Mouse (Mus musculus): ENCODE results near the gene Sat2. TPM values are rescaled to one million over a fixed set of nuclear protein-coding genes. Genes with fewer than 3 reads are reported as not detected.

Sat2 gene
- 8.5 TPM for polyA plus RNA-seq (2014; fragmentation: Illumina TruSeq; extraction: RNeasy Lipid Tissue Mini Kit (QIAGEN cat#74804); ENCODE audit: low read depth, low replicate concordance)

DNA sequence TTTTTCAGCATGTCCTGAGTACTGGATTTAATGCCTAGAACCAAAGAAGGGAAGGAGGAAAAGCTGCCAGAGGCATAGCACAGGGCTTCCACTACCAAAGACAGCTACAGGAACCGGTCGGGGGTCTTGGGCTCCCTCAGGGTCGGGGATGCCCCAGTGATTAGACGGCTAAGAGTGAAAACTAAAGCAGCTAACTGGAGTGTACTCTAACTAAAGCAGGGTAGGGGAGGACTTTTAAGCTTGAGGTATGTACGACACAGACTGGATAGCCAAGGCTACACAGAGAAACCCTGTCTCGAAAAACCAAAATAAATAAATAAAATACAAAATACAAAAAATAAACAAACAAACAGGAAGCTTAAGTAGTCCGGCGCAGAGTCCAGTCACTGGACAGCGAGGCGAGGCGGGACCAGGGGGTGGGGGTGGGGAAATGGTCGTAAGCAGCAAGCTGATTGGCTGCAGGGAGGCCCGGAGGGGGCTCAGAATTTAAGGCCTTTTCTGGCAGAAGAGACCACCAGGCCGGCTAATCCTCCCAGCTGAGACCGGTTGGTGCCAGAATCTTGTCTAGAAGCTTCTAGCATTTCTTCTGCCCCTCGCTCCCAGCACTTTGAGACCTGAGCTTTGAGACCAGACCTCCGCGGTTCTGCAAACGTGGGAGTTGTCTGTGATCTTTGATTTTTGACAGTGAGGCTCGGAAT is at the start of gene Sat2:
Gene Sat2 (plus strand): TSS at position 454 of the 698 bp plus-strand sequence.

DNA sequence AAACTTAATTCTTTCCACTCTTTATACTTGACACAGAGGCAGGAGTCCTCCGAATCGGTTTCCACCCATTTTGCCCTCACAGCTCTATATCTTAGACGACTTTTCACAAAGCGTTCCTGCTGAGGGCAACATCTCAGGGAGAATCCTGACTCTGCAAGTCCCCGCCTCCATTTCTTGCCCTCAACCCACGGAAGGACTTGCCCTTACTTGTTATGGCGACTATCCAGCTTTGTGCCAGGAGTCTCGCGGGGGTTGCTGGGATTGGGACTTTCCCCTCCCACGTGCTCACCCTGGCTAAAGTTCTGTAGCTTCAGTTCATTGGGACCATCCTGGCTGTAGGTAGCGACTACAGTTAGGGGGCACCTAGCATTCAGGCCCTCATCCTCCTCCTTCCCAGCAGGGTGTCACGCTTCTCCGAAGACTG is 41.7 kb upstream of the Sat2 start, which contains the start of the genes Wrap53 and Trp53:
Gene Wrap53 (minus strand): TSS at position 165 of the 424 bp plus-strand sequence.
Gene Trp53 (plus strand): TSS at position 269 of the 424 bp plus-strand sequence.

DNA sequence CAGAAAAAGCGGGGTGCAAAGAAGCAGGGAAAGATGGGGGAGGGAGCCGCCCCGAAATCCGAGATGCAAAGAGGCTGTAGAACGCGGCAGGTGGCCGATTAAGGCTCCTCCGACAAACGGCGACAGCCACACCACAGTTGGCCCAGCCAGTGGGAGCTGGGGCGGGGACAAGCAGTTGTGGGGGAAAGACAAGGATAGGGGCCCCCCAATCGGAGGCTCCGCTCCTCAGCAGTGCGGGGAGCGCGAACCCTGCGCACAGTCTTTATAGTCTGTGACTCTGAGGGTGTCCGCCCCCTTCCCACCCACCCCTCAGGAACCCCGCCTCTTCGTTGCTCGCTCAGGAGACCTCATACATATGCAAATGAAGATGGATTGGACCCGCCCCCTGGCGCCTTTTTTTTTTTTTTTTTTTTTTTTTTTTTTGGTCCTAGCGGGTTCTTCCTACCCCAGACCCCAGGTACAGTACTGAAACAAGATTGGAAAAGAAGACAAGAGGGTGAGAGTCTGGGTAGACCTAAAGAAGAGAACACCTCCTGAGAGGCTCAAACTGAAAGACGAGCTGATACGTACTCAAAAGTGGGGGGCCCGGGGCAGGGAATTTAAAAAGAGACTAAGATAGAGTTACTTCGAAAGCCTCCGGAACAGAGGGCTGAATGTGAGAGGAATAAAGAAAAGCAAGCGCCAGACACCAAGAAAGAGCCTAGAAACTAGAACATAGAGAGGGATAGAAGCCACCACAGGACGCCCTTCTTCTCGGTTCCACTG is 15.9 kb upstream of the Sat2 start, which contains the start of gene Atp1b2:
Gene Atp1b2 (minus strand): TSS at position 217 of the 765 bp plus-strand sequence.

DNA sequence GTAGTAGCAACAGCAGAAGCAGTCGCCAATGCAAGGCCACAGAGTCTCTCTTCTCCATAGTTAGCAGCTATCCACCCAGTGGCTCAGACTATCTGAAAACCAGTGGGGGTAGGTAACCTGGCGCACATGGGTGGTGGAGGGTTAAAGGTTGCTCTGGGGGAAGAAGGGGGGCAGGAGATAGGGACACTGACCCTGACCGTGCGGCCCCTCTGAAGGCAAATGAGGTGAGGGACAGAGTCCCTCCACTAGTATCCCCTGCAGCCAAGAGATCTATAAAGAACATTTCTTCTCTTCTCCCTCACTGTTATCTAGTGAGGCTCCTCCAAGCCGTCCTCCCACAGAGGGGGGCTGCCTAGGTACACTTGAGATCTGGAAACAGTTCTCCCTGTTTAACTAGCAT is 4.0 kb upstream of the Sat2 start, which contains the start of gene Shbg:
Gene Shbg (minus strand): TSS at position 101 of the 400 bp plus-strand sequence.

DNA sequence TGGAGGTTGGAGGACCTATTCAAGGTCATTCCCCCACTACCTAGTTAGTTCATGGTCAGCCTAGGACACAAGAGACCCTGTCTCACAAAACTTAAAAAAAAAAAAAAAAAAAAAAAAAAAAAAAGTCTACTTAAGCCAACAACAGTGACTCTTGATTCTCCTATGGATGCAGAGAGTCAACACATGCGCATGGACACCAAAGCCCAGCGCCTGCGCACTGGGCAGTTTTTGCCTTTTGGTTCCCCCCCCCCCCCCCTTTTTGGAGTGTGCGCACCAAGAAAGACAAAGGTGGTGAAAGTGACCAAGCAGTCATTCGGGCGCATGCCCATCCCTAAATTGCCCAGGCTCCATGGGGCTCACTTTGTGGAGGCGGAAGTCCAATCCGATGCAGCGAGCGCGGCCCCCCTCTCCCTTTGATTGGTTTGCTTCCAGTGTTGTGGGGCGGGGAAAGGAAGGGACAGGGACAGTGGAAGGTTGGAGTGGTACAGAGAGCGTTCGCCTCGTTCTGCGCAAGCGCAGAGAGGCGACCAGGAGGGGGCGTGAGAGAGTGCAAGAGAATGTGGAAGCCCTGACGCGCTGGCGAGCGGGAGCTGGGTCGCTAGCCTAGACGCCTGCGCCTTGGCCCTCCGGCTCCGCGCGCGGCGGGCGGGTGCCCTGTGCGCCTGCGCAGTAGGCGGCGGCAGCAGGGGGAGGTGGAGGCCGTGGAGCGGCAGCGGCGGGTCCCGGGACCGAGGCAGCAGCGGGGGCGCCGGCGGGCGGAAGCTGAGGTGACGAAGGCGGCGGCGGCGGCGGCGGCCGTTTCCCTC is 10.7 kb downstream of the Sat2 start, which contains the start of gene Fxr2:
Gene Fxr2 (plus strand): TSS at position 707 of the 806 bp plus-strand sequence.

DNA sequence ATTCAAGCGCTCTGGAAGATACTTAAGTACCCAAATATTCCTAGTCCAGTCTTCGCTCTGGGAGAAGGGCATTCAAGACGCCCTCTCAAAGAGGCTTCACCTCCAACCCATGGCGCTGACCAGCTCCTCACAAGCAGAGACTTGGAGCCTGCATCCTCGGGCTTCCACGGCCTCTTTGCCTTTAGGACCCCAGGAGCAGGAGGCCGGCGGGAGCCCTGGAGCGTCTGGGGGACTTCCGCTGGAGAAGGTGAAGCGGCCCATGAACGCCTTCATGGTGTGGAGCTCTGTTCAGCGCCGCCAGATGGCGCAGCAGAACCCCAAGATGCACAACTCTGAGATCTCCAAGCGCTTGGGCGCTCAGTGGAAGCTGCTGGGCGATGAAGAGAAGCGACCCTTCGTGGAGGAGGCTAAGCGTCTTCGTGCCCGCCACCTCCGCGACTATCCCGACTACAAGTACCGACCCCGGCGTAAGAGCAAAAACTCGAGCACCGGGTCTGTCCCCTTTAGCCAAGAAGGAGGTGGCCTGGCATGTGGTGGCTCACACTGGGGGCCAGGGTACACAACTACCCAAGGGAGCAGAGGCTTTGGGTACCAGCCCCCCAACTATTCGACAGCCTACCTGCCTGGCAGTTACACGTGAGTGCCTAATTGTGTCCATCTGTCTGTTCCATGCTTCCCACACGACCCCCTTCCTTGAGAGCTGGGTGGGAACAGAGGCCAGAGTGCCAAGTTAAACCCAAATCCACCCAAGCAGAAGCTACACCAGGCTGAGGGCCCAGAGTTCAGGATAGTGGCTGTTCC is 33.6 kb downstream of the Sat2 start, which contains the start of gene Sox15:
Gene Sox15 (plus strand): TSS at position 51 of the 801 bp plus-strand sequence.

DNA sequence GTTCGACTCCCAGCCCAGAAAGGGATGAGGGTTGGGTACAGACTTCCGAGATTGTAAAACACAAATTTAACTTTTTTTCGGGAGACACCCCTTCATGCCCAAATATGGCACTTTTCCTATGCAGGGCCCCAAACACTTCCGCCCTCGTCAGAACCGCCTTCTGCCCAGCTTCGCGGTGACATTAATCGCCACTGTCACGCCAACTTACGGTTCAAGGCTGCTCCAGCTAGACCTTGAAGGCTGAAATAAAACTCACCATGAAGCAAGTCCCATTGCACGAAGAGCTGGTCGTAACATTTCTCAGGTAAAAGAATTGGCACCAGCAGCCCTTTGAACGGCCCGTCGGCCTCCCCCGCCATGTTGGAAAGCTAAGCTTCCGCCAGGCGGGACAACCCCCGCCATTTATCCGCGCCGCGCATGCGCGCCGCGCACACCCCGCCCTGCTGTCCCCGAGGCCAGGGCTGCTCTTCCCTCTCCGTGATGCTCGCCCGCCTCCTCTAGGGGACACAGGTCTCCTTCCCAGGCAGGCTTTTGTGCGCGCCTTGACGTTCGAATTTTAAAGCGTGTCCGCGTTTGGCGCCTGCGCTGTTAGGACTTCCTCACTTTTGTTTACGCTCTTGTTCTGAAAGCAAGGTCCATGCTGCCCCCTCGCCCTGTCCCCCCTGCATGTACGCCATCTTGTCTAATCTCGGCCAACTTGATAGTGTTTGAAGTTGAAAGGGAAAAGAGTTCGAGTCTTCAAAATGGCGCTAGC is 40.6 kb downstream of the Sat2 start, which contains the start of gene Mpdu1:
Gene Mpdu1 (minus strand): TSS at position 430 of the 754 bp plus-strand sequence.

DNA sequence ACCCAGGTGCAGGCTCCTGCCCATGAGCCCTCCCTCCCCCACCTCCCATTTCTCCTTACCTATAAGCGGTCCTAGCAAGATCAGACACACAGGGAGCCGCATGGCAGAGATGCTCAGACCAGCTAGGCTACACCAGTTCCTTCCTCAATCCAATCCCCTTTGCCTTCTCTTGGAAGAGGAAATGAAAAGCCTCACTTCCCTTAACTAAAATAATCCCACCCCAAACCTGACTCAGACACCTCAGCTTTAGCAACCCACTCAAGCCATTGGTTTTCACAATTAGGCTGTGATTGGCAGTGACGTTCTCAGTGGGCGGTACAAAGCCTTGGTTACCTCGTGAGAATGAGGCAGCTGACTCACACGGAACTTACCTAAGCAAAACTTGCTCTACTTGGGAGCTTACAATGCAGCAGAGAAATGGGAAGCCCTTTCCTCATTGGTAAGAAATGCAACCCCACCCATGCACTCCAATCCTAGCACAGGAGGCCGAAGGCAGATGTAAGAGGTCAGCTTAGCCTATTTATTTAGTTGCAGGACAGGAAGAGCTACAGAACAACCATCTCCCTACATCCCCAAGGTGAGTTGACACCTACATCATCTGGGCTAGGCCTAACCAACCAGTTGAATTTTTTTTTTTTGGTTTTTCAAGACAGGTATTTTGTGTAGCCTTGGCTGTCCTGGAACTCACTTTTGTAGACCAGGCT is 44.3 kb downstream of the Sat2 start, which contains the start of gene Cd68:
Gene Cd68 (minus strand): TSS at position 193 of the 704 bp plus-strand sequence.

DNA sequence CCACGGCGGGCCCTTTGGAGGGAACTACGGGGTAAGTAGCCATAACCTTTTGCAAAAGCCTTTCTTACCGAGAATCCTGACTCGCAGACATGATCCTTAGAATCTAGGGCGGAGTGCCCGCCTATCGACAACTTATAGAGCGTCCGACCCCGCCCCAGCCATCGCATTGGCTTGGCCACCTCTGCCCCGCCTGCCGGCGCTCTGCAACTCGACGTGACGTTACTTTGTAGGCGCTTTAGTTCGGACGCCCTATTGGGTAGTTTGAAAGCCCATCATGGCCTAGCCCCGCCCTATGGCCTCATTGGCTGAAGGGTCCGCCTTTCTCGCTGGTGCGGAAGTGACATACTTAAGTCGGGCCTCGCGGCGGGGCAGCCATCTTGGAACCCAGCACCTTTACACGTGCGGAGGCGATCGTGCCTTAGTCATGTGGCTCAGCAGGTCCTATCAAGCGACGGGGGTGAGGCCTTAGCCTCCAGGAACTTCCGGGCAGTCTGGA is 50.4 kb downstream of the Sat2 start, which contains the start of gene Eif4a1:
Gene Eif4a1 (minus strand): TSS at position 213 of the 496 bp plus-strand sequence.

Other genes starting within 250 kb of the Sat2 start
- gene Naa38, start 226.5 kb upstream of the Sat2 start, polyA plus RNA-seq (2014; fragmentation: Illumina TruSeq; extraction: RNeasy Lipid Tissue Mini Kit (QIAGEN cat#74804); ENCODE audit: low read depth, low replicate concordance), result 5.9 TPM
- 31.9 TPM for gene Cyb5d1, start 226.4 kb upstream of the Sat2 start, polyA plus RNA-seq (2014; fragmentation: Illumina TruSeq; extraction: RNeasy Lipid Tissue Mini Kit (QIAGEN cat#74804); ENCODE audit: low read depth, low replicate concordance)
- gene Tmem88, start 223.8 kb upstream of the Sat2 start, polyA plus RNA-seq (2014; fragmentation: Illumina TruSeq; extraction: RNeasy Lipid Tissue Mini Kit (QIAGEN cat#74804); ENCODE audit: low read depth, low replicate concordance), result not detected
- gene Kdm6b, start 208.3 kb upstream of the Sat2 start, polyA plus RNA-seq (2014; fragmentation: Illumina TruSeq; extraction: RNeasy Lipid Tissue Mini Kit (QIAGEN cat#74804); ENCODE audit: low read depth, low replicate concordance), result 1.9 TPM
- not detected for gene Dnah2, start 72.9 kb upstream of the Sat2 start, polyA plus RNA-seq (2014; fragmentation: Illumina TruSeq; extraction: RNeasy Lipid Tissue Mini Kit (QIAGEN cat#74804); ENCODE audit: low read depth, low replicate concordance)
- gene Efnb3, start 61.8 kb upstream of the Sat2 start, polyA plus RNA-seq (2014; fragmentation: Illumina TruSeq; extraction: RNeasy Lipid Tissue Mini Kit (QIAGEN cat#74804); ENCODE audit: low read depth, low replicate concordance), result not detected
- 1.1 TPM for gene Wrap53, start 41.8 kb upstream of the Sat2 start, polyA plus RNA-seq (2014; fragmentation: Illumina TruSeq; extraction: RNeasy Lipid Tissue Mini Kit (QIAGEN cat#74804); ENCODE audit: low read depth, low replicate concordance)
- gene Trp53, start 41.7 kb upstream of the Sat2 start, polyA plus RNA-seq (2014; fragmentation: Illumina TruSeq; extraction: RNeasy Lipid Tissue Mini Kit (QIAGEN cat#74804); ENCODE audit: low read depth, low replicate concordance), result 3.8 TPM
- gene Atp1b2, start 16.1 kb upstream of the Sat2 start, polyA plus RNA-seq (2014; fragmentation: Illumina TruSeq; extraction: RNeasy Lipid Tissue Mini Kit (QIAGEN cat#74804); ENCODE audit: low read depth, low replicate concordance), result 0.13 TPM
- not detected for gene Shbg, start 4.1 kb upstream of the Sat2 start, polyA plus RNA-seq (2014; fragmentation: Illumina TruSeq; extraction: RNeasy Lipid Tissue Mini Kit (QIAGEN cat#74804); ENCODE audit: low read depth, low replicate concordance)
- 7.8 TPM for gene Fxr2, start 11.0 kb downstream of the Sat2 start, polyA plus RNA-seq (2014; fragmentation: Illumina TruSeq; extraction: RNeasy Lipid Tissue Mini Kit (QIAGEN cat#74804); ENCODE audit: low read depth, low replicate concordance)
- gene Sox15, start 33.3 kb downstream of the Sat2 start, polyA plus RNA-seq (2014; fragmentation: Illumina TruSeq; extraction: RNeasy Lipid Tissue Mini Kit (QIAGEN cat#74804); ENCODE audit: low read depth, low replicate concordance), result not detected
- 22.1 TPM for gene Mpdu1, start 40.6 kb downstream of the Sat2 start, polyA plus RNA-seq (2014; fragmentation: Illumina TruSeq; extraction: RNeasy Lipid Tissue Mini Kit (QIAGEN cat#74804); ENCODE audit: low read depth, low replicate concordance)
- 3.8 TPM for gene Cd68, start 44.1 kb downstream of the Sat2 start, polyA plus RNA-seq (2014; fragmentation: Illumina TruSeq; extraction: RNeasy Lipid Tissue Mini Kit (QIAGEN cat#74804); ENCODE audit: low read depth, low replicate concordance)
- 340 TPM for gene Eif4a1, start 50.4 kb downstream of the Sat2 start, polyA plus RNA-seq (2014; fragmentation: Illumina TruSeq; extraction: RNeasy Lipid Tissue Mini Kit (QIAGEN cat#74804); ENCODE audit: low read depth, low replicate concordance)
- gene Senp3, start 60.1 kb downstream of the Sat2 start, polyA plus RNA-seq (2014; fragmentation: Illumina TruSeq; extraction: RNeasy Lipid Tissue Mini Kit (QIAGEN cat#74804); ENCODE audit: low read depth, low replicate concordance), result 33.7 TPM
- 2.8 TPM for gene Tnfsf13, start 63.8 kb downstream of the Sat2 start, polyA plus RNA-seq (2014; fragmentation: Illumina TruSeq; extraction: RNeasy Lipid Tissue Mini Kit (QIAGEN cat#74804); ENCODE audit: low read depth, low replicate concordance)
- 1.5 TPM for gene Tnfsf12, start 73.8 kb downstream of the Sat2 start, polyA plus RNA-seq (2014; fragmentation: Illumina TruSeq; extraction: RNeasy Lipid Tissue Mini Kit (QIAGEN cat#74804); ENCODE audit: low read depth, low replicate concordance)
- not detected for gene Tnfsfm13, start 74.1 kb downstream of the Sat2 start, polyA plus RNA-seq (2014; fragmentation: Illumina TruSeq; extraction: RNeasy Lipid Tissue Mini Kit (QIAGEN cat#74804); ENCODE audit: low read depth, low replicate concordance)
- 7.7 TPM for gene Polr2a, start 136.6 kb downstream of the Sat2 start, polyA plus RNA-seq (2014; fragmentation: Illumina TruSeq; extraction: RNeasy Lipid Tissue Mini Kit (QIAGEN cat#74804); ENCODE audit: low read depth, low replicate concordance)
- not detected for gene Slc35g3, start 139.9 kb downstream of the Sat2 start, polyA plus RNA-seq (2014; fragmentation: Illumina TruSeq; extraction: RNeasy Lipid Tissue Mini Kit (QIAGEN cat#74804); ENCODE audit: low read depth, low replicate concordance)
- 4.1 TPM for gene Zbtb4, start 143.9 kb downstream of the Sat2 start, polyA plus RNA-seq (2014; fragmentation: Illumina TruSeq; extraction: RNeasy Lipid Tissue Mini Kit (QIAGEN cat#74804); ENCODE audit: low read depth, low replicate concordance)
- 0.58 TPM for gene Chrnb1, start 173.9 kb downstream of the Sat2 start, polyA plus RNA-seq (2014; fragmentation: Illumina TruSeq; extraction: RNeasy Lipid Tissue Mini Kit (QIAGEN cat#74804); ENCODE audit: low read depth, low replicate concordance)
- 0.29 TPM for gene Fgf11, start 179.8 kb downstream of the Sat2 start, polyA plus RNA-seq (2014; fragmentation: Illumina TruSeq; extraction: RNeasy Lipid Tissue Mini Kit (QIAGEN cat#74804); ENCODE audit: low read depth, low replicate concordance)
- gene Tmem102, start 183.6 kb downstream of the Sat2 start, polyA plus RNA-seq (2014; fragmentation: Illumina TruSeq; extraction: RNeasy Lipid Tissue Mini Kit (QIAGEN cat#74804); ENCODE audit: low read depth, low replicate concordance), result 3.6 TPM
- not detected for gene Gm39566, start 193.3 kb downstream of the Sat2 start, polyA plus RNA-seq (2014; fragmentation: Illumina TruSeq; extraction: RNeasy Lipid Tissue Mini Kit (QIAGEN cat#74804); ENCODE audit: low read depth, low replicate concordance)
- gene Spem2, start 196.4 kb downstream of the Sat2 start, polyA plus RNA-seq (2014; fragmentation: Illumina TruSeq; extraction: RNeasy Lipid Tissue Mini Kit (QIAGEN cat#74804); ENCODE audit: low read depth, low replicate concordance), result not detected
- not detected for gene Spem1, start 200.2 kb downstream of the Sat2 start, polyA plus RNA-seq (2014; fragmentation: Illumina TruSeq; extraction: RNeasy Lipid Tissue Mini Kit (QIAGEN cat#74804); ENCODE audit: low read depth, low replicate concordance)
- gene Nlgn2, start 215.8 kb downstream of the Sat2 start, polyA plus RNA-seq (2014; fragmentation: Illumina TruSeq; extraction: RNeasy Lipid Tissue Mini Kit (QIAGEN cat#74804); ENCODE audit: low read depth, low replicate concordance), result 0.11 TPM
- gene Tmem256, start 216.5 kb downstream of the Sat2 start, polyA plus RNA-seq (2014; fragmentation: Illumina TruSeq; extraction: RNeasy Lipid Tissue Mini Kit (QIAGEN cat#74804); ENCODE audit: low read depth, low replicate concordance), result 58.8 TPM
- 1.1 TPM for gene Plscr3, start 224.4 kb downstream of the Sat2 start, polyA plus RNA-seq (2014; fragmentation: Illumina TruSeq; extraction: RNeasy Lipid Tissue Mini Kit (QIAGEN cat#74804); ENCODE audit: low read depth, low replicate concordance)
- gene Tnk1, start 236.7 kb downstream of the Sat2 start, polyA plus RNA-seq (2014; fragmentation: Illumina TruSeq; extraction: RNeasy Lipid Tissue Mini Kit (QIAGEN cat#74804); ENCODE audit: low read depth, low replicate concordance), result not detected